19 mouse cellular contexts compared by ENCODE assay signal in the genomic region with DNA sequence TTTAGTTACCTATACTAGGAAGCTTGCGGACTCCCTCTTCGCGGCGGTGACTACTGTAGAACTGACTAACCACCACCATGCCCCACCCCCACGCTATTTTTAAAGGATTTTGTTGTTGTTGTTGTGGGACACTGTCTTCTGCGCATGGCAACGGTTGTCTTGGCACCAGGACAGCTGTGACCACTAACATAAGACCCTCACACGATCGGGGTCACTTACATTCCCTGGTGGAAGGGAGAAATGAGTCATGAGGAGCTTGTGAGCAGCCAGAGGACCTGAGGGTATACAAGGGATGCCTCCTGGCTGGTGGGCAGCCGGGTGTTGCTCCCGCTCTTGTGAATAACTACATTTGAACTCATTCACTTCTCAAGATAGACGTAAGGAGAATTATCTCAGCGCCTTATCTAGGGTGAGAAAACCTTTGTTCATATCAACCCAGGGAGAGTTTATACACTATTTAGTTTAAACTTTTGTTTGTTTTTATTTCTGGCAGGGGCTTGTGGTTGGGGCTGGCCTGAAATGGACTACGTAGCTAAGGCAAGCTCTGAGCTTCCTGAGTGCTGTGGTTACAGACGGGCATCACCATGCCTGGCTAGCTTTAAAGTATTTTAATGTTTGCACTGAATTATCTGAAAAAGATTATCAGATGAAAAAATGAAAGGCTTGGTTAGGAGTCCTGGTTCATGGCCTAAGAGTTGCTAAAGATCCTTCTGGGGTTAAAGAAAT.
A peak's percentile ranks its signal among the peaks of the same experiment; 100 is the strongest.
DNase-seq lines count a peak whose midpoint lies in the region; ATAC-seq and TF ChIP-seq lines count a peak whose summit lies in the region.
"Had no signal": no experiment of that assay in that cellular context is flagged by ENCODE, and none has a peak within 500 bp of the region (broad histone marks: within the 10 kb centered on the region; RNA-seq: fewer than 3 reads in every experiment).

No protein-coding gene starts in this region.

- no peak for ATAC-seq in heart, embryonic 13.5 days (ENCODE audit: extremely low read depth, insufficient number of reproducible peaks, low FRiP score, low TSS enrichment)
- ATAC-seq in heart, embryonic 12.5 days (ENCODE audit: insufficient number of reproducible peaks, low FRiP score), result no peak
- 0 out of 2 replicates have a peak, but pooled peaks have one; percentile 23 for ATAC-seq in lung, embryonic 16.5 days (ENCODE audit: low read depth)
- no peak for ATAC-seq in hindbrain, embryonic 11.5 days (ENCODE audit: low FRiP score)
- ATAC-seq: inflammation-experienced regulatory T-cells, adult 6 months; midbrain, embryonic 16.5 days had no signal

- WGBS in heart, embryonic 13.5 days, result 61% methylated on average over 15 of the region's 15 CpGs
- 52% methylated on average over 15 of the region's 15 CpGs for WGBS in heart, embryonic 12.5 days
- 52% methylated on average over 15 of the region's 15 CpGs for WGBS in lung, embryonic 16.5 days
- 83% methylated on average over 15 of the region's 15 CpGs for WGBS in hindbrain, embryonic 11.5 days

- no peak overlapping the region for H3K4me2 ChIP-seq in heart, embryonic 13.5 days
- no peak overlapping the region for H3K4me2 ChIP-seq in heart, embryonic 12.5 days
- no peak overlapping the region for H3K4me2 ChIP-seq in lung, embryonic 16.5 days (ENCODE audit: low read depth, low read length)
- peak overlapping the region; percentile 58 for H3K4me2 ChIP-seq in myocyte (ENCODE audit: low read depth)
- no peak overlapping the region for H3K4me2 ChIP-seq in hindbrain, embryonic 11.5 days (replicated peaks; ENCODE audit: low read depth, low read length)
- H3K4me2 ChIP-seq: embryonic facial prominence, embryonic 15.5 days; hindbrain, embryonic 13.5 days; limb, embryonic 15.5 days had no signal

- peak overlapping the region; percentile 13; the same call in 1 of the 2 replicates for H3K27ac ChIP-seq in heart, embryonic 13.5 days (replicated peaks)
- H3K27ac ChIP-seq in heart, embryonic 12.5 days (ENCODE audit: poor library complexity, severe bottlenecking), result no peak overlapping the region
- no peak overlapping the region for H3K27ac ChIP-seq in lung, embryonic 16.5 days (ENCODE audit: low read length)
- H3K27ac ChIP-seq in hindbrain, embryonic 11.5 days (ENCODE audit: low read depth, low read length), result no peak overlapping the region
- H3K27ac ChIP-seq: embryonic facial prominence, embryonic 15.5 days; hindbrain, embryonic 13.5 days; limb, embryonic 15.5 days had no signal

- H3K27me3 ChIP-seq in heart, embryonic 13.5 days (replicated peaks), result no peaks in the 10 kb centered on the region
- H3K27me3 ChIP-seq in heart, embryonic 12.5 days (replicated peaks), result no peaks in the 10 kb centered on the region
- H3K27me3 ChIP-seq in lung, embryonic 16.5 days (ENCODE audit: control insufficient read depth, insufficient read depth, low read depth, low read length), result no peaks in the 10 kb centered on the region
- H3K27me3 ChIP-seq in C2C12 (ENCODE audit: control insufficient read depth, insufficient read depth, insufficient read length) (no peaks in the 10 kb centered on the region), myocyte (ENCODE audit: control insufficient read depth, insufficient read depth, insufficient read length) (no peaks in the 10 kb centered on the region)
- no peaks in the 10 kb centered on the region for H3K27me3 ChIP-seq in hindbrain, embryonic 11.5 days (ENCODE audit: control insufficient read depth, insufficient read depth, low read length)
- H3K27me3 ChIP-seq: embryonic facial prominence, embryonic 15.5 days; hindbrain, embryonic 13.5 days; limb, embryonic 15.5 days; megakaryocyte, embryonic 14.5 days had no signal

- H3K79me3 ChIP-seq in C2C12 (ENCODE audit: low read depth), result peaks cover 27% of the 10 kb centered on the region

- H3K79me2 ChIP-seq in C2C12 (ENCODE audit: control insufficient read depth, insufficient read depth) (peaks cover 78% of the 10 kb centered on the region), myocyte (ENCODE audit: control insufficient read depth, insufficient read depth) (peaks cover 45% of the 10 kb centered on the region)

- no peak for TF ChIP-seq POLR2A in myocyte (IDR thresholded peaks at IDR 0.05; ENCODE audit: insufficient read length, low read depth)

- H3K4me3 ChIP-seq in heart, embryonic 13.5 days, result no peak overlapping the region
- no peak overlapping the region for H3K4me3 ChIP-seq in heart, embryonic 12.5 days
- H3K4me3 ChIP-seq in lung, embryonic 16.5 days (ENCODE audit: low read length), result no peak overlapping the region
- no peak overlapping the region for H3K4me3 ChIP-seq in C2C12 (ENCODE audit: insufficient read depth, poor library complexity, severe bottlenecking)
- no peak overlapping the region for H3K4me3 ChIP-seq in myocyte
- H3K4me3 ChIP-seq in hindbrain, embryonic 11.5 days (ENCODE audit: low read depth, low read length), result no peak overlapping the region
- H3K4me3 ChIP-seq: embryonic facial prominence, embryonic 15.5 days; hindbrain, embryonic 13.5 days; limb, embryonic 15.5 days; megakaryocyte, embryonic 14.5 days had no signal

- peaks cover 57% of the 10 kb centered on the region for H3K4me1 ChIP-seq in heart, embryonic 13.5 days
- peaks cover 44% of the 10 kb centered on the region for H3K4me1 ChIP-seq in heart, embryonic 12.5 days (replicated peaks)
- peaks cover 15% of the 10 kb centered on the region for H3K4me1 ChIP-seq in lung, embryonic 16.5 days (replicated peaks; ENCODE audit: control insufficient read depth, insufficient read depth, low read length)
- H3K4me1 ChIP-seq in hindbrain, embryonic 11.5 days (replicated peaks; ENCODE audit: control insufficient read depth, insufficient read depth, low read length), result no peaks in the 10 kb centered on the region

- no peaks in the 10 kb centered on the region for H3K36me3 ChIP-seq in heart, embryonic 13.5 days
- H3K36me3 ChIP-seq in heart, embryonic 12.5 days, result no peaks in the 10 kb centered on the region
- no peaks in the 10 kb centered on the region for H3K36me3 ChIP-seq in lung, embryonic 16.5 days (ENCODE audit: control insufficient read depth, insufficient read depth, low read length)
- H3K36me3 ChIP-seq in C2C12 (ENCODE audit: control insufficient read depth, insufficient read depth) (peaks cover 10% of the 10 kb centered on the region), myocyte (ENCODE audit: control insufficient read depth, insufficient read depth) (no peaks in the 10 kb centered on the region)
- no peaks in the 10 kb centered on the region for H3K36me3 ChIP-seq in hindbrain, embryonic 11.5 days (ENCODE audit: control insufficient read depth, insufficient read depth, low read length)
- H3K36me3 ChIP-seq: embryonic facial prominence, embryonic 15.5 days; hindbrain, embryonic 13.5 days; limb, embryonic 15.5 days had no signal

- no peak for DNase-seq in lung, postnatal 36 days
- no peak for DNase-seq in hindbrain, embryonic 11.5 days (ENCODE audit: low spot score)
- DNase-seq: cerebellum, adult 18-20 months; cerebellum, postnatal 25 days; embryo, embryonic 11 days; kidney, adult 8-10 months; right cerebral cortex, postnatal 4 days; thymus, adult 2 months had no signal

- H3K9me3 ChIP-seq in heart, embryonic 13.5 days, result no peaks in the 10 kb centered on the region
- H3K9me3 ChIP-seq in heart, embryonic 12.5 days (replicated peaks), result no peaks in the 10 kb centered on the region
- H3K9me3 ChIP-seq in lung, embryonic 16.5 days (ENCODE audit: control insufficient read depth, low read length), result no peaks in the 10 kb centered on the region
- H3K9me3 ChIP-seq in hindbrain, embryonic 11.5 days (ENCODE audit: control insufficient read depth, low read length), result no peaks in the 10 kb centered on the region
- H3K9me3 ChIP-seq: embryonic facial prominence, embryonic 15.5 days; hindbrain, embryonic 13.5 days; limb, embryonic 15.5 days; megakaryocyte, embryonic 14.5 days had no signal

- no peak overlapping the region for H3K9ac ChIP-seq in heart, embryonic 13.5 days
- H3K9ac ChIP-seq in heart, embryonic 12.5 days, result no peak overlapping the region
- no peak overlapping the region for H3K9ac ChIP-seq in lung, embryonic 16.5 days (ENCODE audit: low read length)
- no peak overlapping the region for H3K9ac ChIP-seq in hindbrain, embryonic 11.5 days (ENCODE audit: low read depth, low read length)
- H3K9ac ChIP-seq: embryonic facial prominence, embryonic 15.5 days; hindbrain, embryonic 13.5 days; limb, embryonic 15.5 days had no signal

- no peak for TF ChIP-seq CTCF in C2C12 (IDR thresholded peaks at IDR 0.05; ENCODE audit: control insufficient read depth, insufficient read depth, insufficient read length)

- H3ac ChIP-seq in C2C12 (ENCODE audit: control insufficient read depth, insufficient read length, low read depth), result no peak overlapping the region
- H3ac ChIP-seq in myocyte (ENCODE audit: control insufficient read depth, insufficient read length), result no peak overlapping the region

TF ChIP-seq in C2C12, 6 proteins besides CTCF, POLR2A, EP300 and RAD21:
- TF ChIP-seq USF1 (IDR thresholded peaks at IDR 0.05; ENCODE audit: low read depth), result no peak
- TF ChIP-seq MAX (IDR thresholded peaks at IDR 0.05), result no peak
- TF ChIP-seq MYOG (IDR thresholded peaks at IDR 0.05; ENCODE audit: control insufficient read depth, extremely low read depth, insufficient read length), result no peak
- TF ChIP-seq CEBPB (IDR thresholded peaks at IDR 0.05; ENCODE audit: low read depth), result no peak
- TF ChIP-seq FOSL1 (IDR thresholded peaks at IDR 0.05; ENCODE audit: insufficient read depth, low read length, poor library complexity, severe bottlenecking), result no peak
- TF ChIP-seq MYOD1 (IDR thresholded peaks at IDR 0.05; ENCODE audit: control insufficient read depth, insufficient read length, low read depth), result peak; percentile 35
TF ChIP-seq in C2C12: peak in this region for 1.

TF ChIP-seq in myocyte, 11 proteins besides CTCF, POLR2A, EP300 and RAD21:
- peak in 1 of 3 experiments; percentile 56 for TF ChIP-seq MYOG (IDR thresholded peaks at IDR 0.05; ENCODE audit: control insufficient read depth in 1 of 3, insufficient read depth in 1 of 3, insufficient read length in 2 of 3, low read depth in 2 of 3)
- no peak for TF ChIP-seq TCF3 (IDR thresholded peaks at IDR 0.05; ENCODE audit: insufficient read length, low read depth)
- TF ChIP-seq REST (IDR thresholded peaks at IDR 0.05; ENCODE audit: insufficient read depth, insufficient read length), result no peak
- no peak for TF ChIP-seq TCF12 (IDR thresholded peaks at IDR 0.05; ENCODE audit: insufficient read depth, poor library complexity, severe bottlenecking)
- peak in 1 of 3 experiments; percentile 62 for TF ChIP-seq MYOD1 (IDR thresholded peaks at IDR 0.05; ENCODE audit: control insufficient read depth in 1 of 3, insufficient read length in 2 of 3, low read depth in 2 of 3)
